Mouse (Mus musculus) MEL (cell line): ENCODE measurements at regions not wholly inside any gene's neighbourhood (a gene's known extent, or its start where the extent isn't known, plus 50 kb on each side); places are given as distances from the start of the nearest gene placed in this dataset.

Source experiments
- DNase-seq: peaks from one replicate; pipeline ENCODE4 v3.0.0; 2011; ENCODE audit warnings: low read depth, low spot score
- H3K27ac ChIP-seq: 2 replicates; pipeline ENCODE4 v1.5.1; 2012; ENCODE audit warnings: low read depth, mild to moderate bottlenecking, control low read depth, low read length, moderate library complexity; ENCODE audit not compliant: control insufficient read depth
- H3K27me3 ChIP-seq, 2 experiments: fragments of 150-350 bp in 1 of 2; sonication (generic) in 1 of 2; 2 replicates each; pipeline ENCODE4 v1.6.1; 2012; ENCODE audit warnings: low read length in 2 of 2, mild to moderate bottlenecking in 2 of 2, improper control_type of control experiment in 1 of 2, moderate library complexity in 1 of 2; ENCODE audit not compliant: insufficient read depth in 2 of 2, control insufficient read depth in 1 of 2
- H3K36me3 ChIP-seq, 2 experiments: 2 replicates each; pipeline ENCODE4 v1.6.1; 2012 to 2014; ENCODE audit warnings: low read length in 2 of 2, improper control_type of control experiment in 1 of 2, inconsistent platforms in 1 of 2, mild to moderate bottlenecking in 1 of 2; ENCODE audit not compliant: insufficient read depth in 2 of 2, control insufficient read depth in 1 of 2
- H3K4me1 ChIP-seq, 2 experiments: fragments of 150-350 bp in 1 of 2; sonication (generic) in 1 of 2; 2 replicates each; pipeline ENCODE4 v1.6.1; 2012; ENCODE audit warnings: low read length in 2 of 2, improper control_type of control experiment in 1 of 2, mild to moderate bottlenecking in 1 of 2; ENCODE audit not compliant: insufficient read depth in 2 of 2, control insufficient read depth in 1 of 2
- H3K4me3 ChIP-seq, 2 experiments: fragments of 150-350 bp in 1 of 2; sonication (generic) in 1 of 2; 2 replicates each; pipeline ENCODE4 v1.5.1; 2012; ENCODE audit warnings: low read depth in 2 of 2, low read length in 2 of 2, mild to moderate bottlenecking in 2 of 2, moderate library complexity in 2 of 2, control low read depth in 1 of 2, improper control_type of control experiment in 1 of 2; ENCODE audit not compliant: control insufficient read depth in 1 of 2, insufficient read depth in 1 of 2
- H3K79me2 ChIP-seq: 2 replicates; pipeline ENCODE4 v1.6.1; 2012; ENCODE audit warnings: mild to moderate bottlenecking, low read length, moderate library complexity; ENCODE audit not compliant: control insufficient read depth, poor library complexity, insufficient read depth
- H3K9ac ChIP-seq: 2 replicates; pipeline ENCODE4 v1.6.1; 2012; ENCODE audit warnings: low read depth, mild to moderate bottlenecking, control low read depth, low read length, moderate library complexity; ENCODE audit not compliant: control insufficient read depth, poor library complexity, severe bottlenecking
- H3K9me3 ChIP-seq: fragments of 150-350 bp; sonication (generic); replicated peaks from 2 replicates; pipeline ENCODE4 v1.6.1; 2012; ENCODE audit warnings: mild to moderate bottlenecking, low read length, improper control_type of control experiment, moderate library complexity; ENCODE audit not compliant: insufficient read depth
- CHD1 ChIP-seq: IDR thresholded peaks from 2 replicates; pipeline ENCODE4 v1.6.1; 2012; ENCODE audit warnings: low read depth, mild to moderate bottlenecking, inconsistent platforms, low read length, improper control_type of control experiment
- EP300 ChIP-seq, 2 experiments: IDR thresholded peaks; 2 replicates each; pipeline ENCODE4 v1.6.1; 2011; ENCODE audit warnings: improper control_type of control experiment in 2 of 2, low read length in 2 of 2, low read depth in 1 of 2, mild to moderate bottlenecking in 1 of 2
- GATA1 ChIP-seq: IDR thresholded peaks from 2 replicates; pipeline ENCODE4 v1.6.1; 2011; ENCODE audit warnings: low read depth, low read length, improper control_type of control experiment
- MAFK ChIP-seq: IDR thresholded peaks from 2 replicates; pipeline ENCODE4 v1.6.1; 2011; ENCODE audit warnings: low read depth, mild to moderate bottlenecking, low read length, improper control_type of control experiment, borderline replicate concordance
- TCF12 ChIP-seq: IDR thresholded peaks from 2 replicates; pipeline ENCODE4 v1.6.1; 2014; ENCODE audit warnings: low read depth, mild to moderate bottlenecking, inconsistent platforms, low read length, improper control_type of control experiment, moderate library complexity

DNA sequence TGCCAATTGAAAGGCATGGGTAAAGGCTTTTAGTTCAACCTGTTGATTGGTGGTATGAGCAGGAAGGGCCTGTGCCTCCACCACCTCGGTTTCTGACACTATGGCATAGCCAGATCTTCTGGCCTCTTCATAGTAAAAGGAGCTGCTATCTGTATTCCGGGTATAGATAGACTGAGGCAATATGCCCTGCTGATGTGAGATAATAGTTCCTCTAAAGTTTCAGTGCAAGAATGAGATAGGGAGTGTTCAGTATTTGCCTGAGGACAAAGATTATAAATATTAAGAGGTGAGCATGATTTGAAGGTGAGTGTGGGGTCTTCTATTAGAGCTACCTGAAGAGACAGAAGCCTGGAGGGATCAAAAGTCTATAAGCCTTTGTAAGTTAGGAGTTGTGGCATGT lies 547.6 kb upstream of the Adcyap1 start:
- H3K4me3 ChIP-seq: no peak overlapping the region
- H3K36me3 ChIP-seq: peaks cover 0 to 3% of the 10 kb centered on the region in 2 experiments; a peak in 2 of 4 replicates
- H3K9ac ChIP-seq: no peak overlapping the region
- no peaks in the 10 kb centered on the region for H3K9me3 ChIP-seq
- no peaks in the 10 kb centered on the region for H3K27me3 ChIP-seq
- H3K27ac ChIP-seq: no peak overlapping the region
- TF ChIP-seq MAFK: no peak
- TF ChIP-seq CHD1: no peak
- TF ChIP-seq TCF12: peak; percentile 60; the same call in 1 of the 2 replicates
- 0 out of 2 replicates have a peak, but pooled peaks have one; percentile 14 for TF ChIP-seq GATA1
- peak in 1 of 2 experiments; percentile 56; a peak in 1 of 4 replicates for TF ChIP-seq EP300 (IDR thresholded peaks at IDR 0.05; ENCODE audit: low read depth in 1 of 2, low read length in 2 of 2)
- DNase-seq: no peak
- no peaks in the 10 kb centered on the region for H3K79me2 ChIP-seq
- H3K4me1 ChIP-seq: no peaks in the 10 kb centered on the region
